Mouse (Mus musculus) spleen, adult 2 months (tissue): ENCODE results near the gene Xcr1.

ENCODE experiments used
- CTCF ChIP-seq: fragments of 200-500 bp; IDR thresholded peaks from 2 replicates; pipeline ENCODE4 v1.5.1; 2011; ENCODE audit warnings: mild to moderate bottlenecking, inconsistent platforms; ENCODE audit not compliant: insufficient read depth, insufficient read length, insufficient replicate concordance; ENCODE audit errors: extremely low read depth
- POLR2A ChIP-seq: fragments of 200-500 bp; IDR thresholded peaks from 2 replicates; pipeline ENCODE4 v1.6.1; 2011; ENCODE audit warnings: low read depth, low read length, inconsistent platforms

DNA sequence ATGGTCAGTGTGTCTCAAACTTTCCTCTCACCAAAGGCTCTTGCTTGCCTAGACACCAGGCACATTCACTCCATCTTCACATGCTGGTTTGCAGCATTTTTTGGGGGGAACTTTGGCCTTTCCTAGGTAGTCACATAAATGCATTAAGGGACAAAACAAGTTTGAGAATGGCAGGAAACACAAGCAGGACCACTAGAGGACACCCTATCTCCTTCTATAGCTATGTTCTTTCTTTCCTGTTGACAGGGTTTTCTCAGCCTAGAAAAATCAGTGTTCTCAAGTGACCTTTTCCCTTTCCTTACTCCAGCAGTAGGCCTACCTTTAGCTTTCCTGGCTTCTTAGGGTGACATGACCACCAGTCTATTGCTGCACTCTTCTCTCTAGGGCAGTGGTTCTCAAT lies 58.9 kb downstream of the Xcr1 start:
- TF ChIP-seq CTCF (no peak), POLR2A (no peak)
